Mouse (Mus musculus): ENCODE data around the gene Fancd2.

DNA sequence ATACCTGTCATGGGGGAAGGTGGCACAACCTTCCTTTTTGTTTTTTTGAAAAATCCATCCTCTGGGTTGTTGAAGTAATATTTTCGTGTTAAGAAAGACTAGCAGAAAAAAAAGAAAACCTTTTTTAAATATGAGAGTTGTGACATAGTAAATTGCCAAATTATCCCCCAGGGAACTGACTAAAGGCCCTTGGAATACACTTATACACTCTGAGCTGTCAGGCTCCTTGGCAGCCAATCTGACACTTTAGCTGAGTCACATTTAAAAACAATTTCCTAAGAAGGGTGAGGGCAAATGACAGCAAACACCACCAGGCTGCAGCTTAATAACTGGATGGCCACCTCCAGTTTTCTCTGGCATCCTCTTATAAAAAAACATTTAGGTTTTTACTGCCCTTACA is 9.2 kb upstream of the Fancd2 start:
- no peak for TF ChIP-seq CTCF (conservative IDR thresholded peaks at IDR 0.05; ENCODE audit: low read length)
- no peak for TF ChIP-seq POU5F1 (IDR thresholded peaks at IDR 0.05; ENCODE audit: borderline replicate concordance, low read length)
- no peak for TF ChIP-seq NANOG (IDR thresholded peaks at IDR 0.05; ENCODE audit: borderline replicate concordance, low read length)
